Mouse (Mus musculus): ENCODE data around the gene Megf8. TPM values are rescaled to one million over a fixed set of nuclear protein-coding genes. Genes with fewer than 3 reads are reported as not detected.

Megf8 gene
- polyA plus RNA-seq (2015; fragmentation: Nextera tagmentation; extraction: Ambion mirVana): 18.1 and 19.5 TPM in 2 replicates

DNA sequence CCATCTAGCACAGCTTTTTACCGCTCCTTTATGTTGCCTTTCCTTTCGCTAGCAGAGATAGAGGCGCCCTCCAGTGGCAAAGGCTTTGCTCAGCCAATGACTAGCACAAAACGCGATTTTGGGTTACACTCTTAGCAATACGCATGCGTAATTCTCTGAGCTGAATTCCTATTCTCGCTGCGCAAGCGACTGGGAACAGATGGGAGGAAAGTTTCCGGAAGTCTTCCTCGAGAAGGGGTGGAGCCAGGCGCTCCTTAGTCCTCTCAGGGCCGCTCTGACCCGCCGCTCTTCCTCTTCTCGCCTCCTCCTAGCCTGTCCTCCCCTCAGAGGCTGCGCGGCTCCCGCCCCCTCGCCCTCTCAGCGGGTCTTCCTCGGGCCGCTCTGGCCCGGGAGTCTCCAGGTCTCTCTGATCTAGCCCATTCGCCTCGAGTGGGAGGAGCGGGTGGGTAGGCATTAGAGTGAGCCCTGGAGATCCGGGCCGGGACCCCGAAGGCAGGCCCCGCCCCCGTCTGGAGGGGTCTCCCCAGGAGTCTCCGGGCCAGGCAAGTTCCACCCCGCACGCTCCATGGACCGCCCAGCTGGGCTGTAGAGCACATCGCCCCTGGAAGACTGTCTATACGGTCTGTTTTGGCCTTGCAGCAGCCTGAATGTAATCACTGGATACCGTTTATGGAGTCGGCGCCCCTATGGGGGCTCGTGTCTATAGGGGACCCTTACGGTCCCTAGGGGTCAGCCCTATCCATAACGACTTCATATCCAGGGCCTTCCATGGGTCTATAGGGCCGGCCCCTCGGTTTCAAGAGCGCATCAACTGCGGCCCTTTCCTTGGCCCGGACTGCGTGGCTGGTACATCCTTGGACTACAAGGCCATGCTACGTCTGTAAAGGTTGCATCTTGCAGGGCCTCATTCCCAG is at the start of gene Megf8:
Megf8 (plus strand) TSS at position 633 of the 914 bp plus-strand sequence.
- 1% methylated on average over 52 of the region's 52 CpGs for WGBS
- H3K36me3 ChIP-seq: peaks cover 3% of the 10 kb centered on the region; the same call in 1 of the 2 replicates
- no peaks in the 10 kb centered on the region for H3K9me3 ChIP-seq
- H3K4me3 ChIP-seq: peak within 1 kb of the TSS; percentile 74
- H3K4me2 ChIP-seq (replicated peaks): peak within 1 kb of the TSS; percentile 99
- peaks cover 45% of the 10 kb centered on the region for H3K4me1 ChIP-seq
- H3K9ac ChIP-seq: peak within 1 kb of the TSS; percentile 91
- peaks cover 44% of the 10 kb centered on the region for H3K27me3 ChIP-seq
- H3K27ac ChIP-seq: peak within 1 kb of the TSS; percentile 88
- peak; percentile 98 for ATAC-seq (ENCODE audit: low FRiP score, low read depth)

GRCm38 (mm10) chr7:25267301-25267750 is 49.6 kb upstream of the Megf8 start, which contains the start of gene Cic:
Cic (plus strand) TSS chr7:25267704.
- Histone ChIP-seq H3K4me2 (replicated peaks) (peak within 1 kb of the TSS; percentile 74), H3K4me1 (peaks cover 23% of the 10 kb centered on the region), H3K36me3 (peaks cover 17% of the 10 kb centered on the region), H3K4me3 (peak within 1 kb of the TSS; percentile 75), H3K9ac (peak within 1 kb of the TSS; percentile 78), H3K9me3 (no peaks in the 10 kb centered on the region), H3K27me3 (no peaks in the 10 kb centered on the region), H3K27ac (peak within 1 kb of the TSS; percentile 91)
- under 1% methylated on average over 29 of the region's 29 CpGs for WGBS
- peak; percentile 87 for ATAC-seq (ENCODE audit: low FRiP score, low read depth)

- Histone ChIP-seq H3K9me3 (no peaks in the 10 kb centered on the region), H3K36me3 (peaks cover 23% of the 10 kb centered on the region), H3K4me3 (peak overlapping the region; percentile 75), H3K4me2 (replicated peaks) (peak overlapping the region; percentile 74), H3K27me3 (no peaks in the 10 kb centered on the region), H3K4me1 (peaks cover 23% of the 10 kb centered on the region), H3K27ac (peak overlapping the region; percentile 91), H3K9ac (peak overlapping the region; percentile 78)
- peak; percentile 96 for ATAC-seq (ENCODE audit: low FRiP score, low read depth)
- WGBS: 0% methylated on average over 33 of the region's 33 CpGs
Measured at GRCm38 (mm10) chr7:25267751-25268463, 49.1 kb upstream of the Megf8 start.

- under 1% methylated on average over 7 of the region's 7 CpGs for WGBS
- no peaks in the 10 kb centered on the region for H3K27me3 ChIP-seq
- H3K36me3 ChIP-seq: peaks cover 30% of the 10 kb centered on the region
- peak overlapping the region; percentile 74 for H3K4me2 ChIP-seq (replicated peaks)
- ATAC-seq (ENCODE audit: low FRiP score, low read depth): no peak
- peak overlapping the region; percentile 78 for H3K9ac ChIP-seq
- peaks cover 29% of the 10 kb centered on the region for H3K4me1 ChIP-seq
- H3K4me3 ChIP-seq: peak overlapping the region; percentile 75
- H3K27ac ChIP-seq: peak overlapping the region; percentile 72; the same call in 1 of the 2 replicates
- no peaks in the 10 kb centered on the region for H3K9me3 ChIP-seq
Measured at GRCm38 (mm10) chr7:25268588-25268987, 48.4 kb upstream of the Megf8 start.

DNA sequence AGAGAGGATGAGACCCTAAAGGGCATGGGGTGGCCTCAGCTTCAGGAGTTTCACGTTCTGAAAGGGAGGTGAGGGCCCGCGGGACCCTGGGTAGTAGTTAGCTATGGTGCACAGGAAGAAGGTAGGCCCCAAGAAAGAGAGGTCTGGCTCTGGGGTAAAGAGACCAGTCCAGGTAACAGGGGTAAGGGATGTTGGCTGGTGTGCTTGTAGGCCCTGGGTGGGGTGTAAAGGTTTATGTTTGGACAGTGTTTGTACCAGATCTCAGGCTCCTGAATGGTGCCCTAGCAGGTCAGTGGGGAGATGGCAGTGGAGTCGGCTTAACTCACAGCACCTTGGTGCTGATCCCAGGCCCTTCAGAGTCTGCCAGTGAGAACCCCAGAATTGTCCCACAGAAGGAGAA is 47.9 kb upstream of the Megf8 start:
- Histone ChIP-seq H3K4me1 (peaks cover 33% of the 10 kb centered on the region), H3K27ac (peak overlapping the region; percentile 72; the same call in 1 of the 2 replicates), H3K9ac (peak overlapping the region; percentile 78), H3K4me3 (peak overlapping the region; percentile 75), H3K4me2 (replicated peaks) (peak overlapping the region; percentile 74), H3K27me3 (no peaks in the 10 kb centered on the region), H3K36me3 (peaks cover 34% of the 10 kb centered on the region), H3K9me3 (no peaks in the 10 kb centered on the region)
- no peak for ATAC-seq (ENCODE audit: low FRiP score, low read depth)
- 52% methylated on average over 4 of the region's 4 CpGs for WGBS

DNA sequence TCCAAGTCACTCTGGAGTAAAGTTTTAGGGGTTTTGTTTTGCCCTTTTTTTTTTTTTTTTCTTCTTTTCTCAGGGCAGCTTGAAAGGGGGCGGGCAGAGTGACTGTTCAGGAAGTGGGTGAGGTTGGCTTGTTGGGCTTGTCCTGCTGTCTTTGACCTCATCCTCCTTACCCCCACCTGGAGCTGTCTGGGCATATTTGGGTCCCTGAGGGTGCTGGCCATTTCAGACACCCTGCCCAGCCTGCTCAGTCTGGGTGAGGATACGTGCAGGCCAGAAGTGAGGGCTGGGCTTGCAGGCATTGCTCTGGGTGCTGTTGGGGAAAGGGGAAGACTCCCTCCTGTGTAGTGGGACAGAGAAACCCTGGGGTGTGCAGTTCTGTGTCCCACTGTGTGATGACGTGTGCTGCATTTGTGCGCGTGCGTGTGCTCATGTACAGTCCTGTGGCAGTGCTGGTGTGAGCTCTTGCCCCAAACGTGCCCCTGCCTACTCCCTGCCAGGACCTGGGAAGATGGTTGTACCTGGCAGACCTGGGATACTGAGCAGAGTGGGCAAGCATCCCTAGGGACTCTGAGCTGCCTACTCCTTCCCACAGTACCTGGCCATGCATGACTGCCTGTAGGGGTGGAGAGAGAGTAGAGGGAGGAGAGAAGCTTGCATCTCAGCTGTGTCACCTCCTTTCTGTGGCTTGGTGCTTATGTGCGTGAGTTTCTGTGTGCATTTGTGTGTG is 47.3 kb upstream of the Megf8 start:
- Histone ChIP-seq H3K27me3 (no peaks in the 10 kb centered on the region), H3K9ac (peak overlapping the region; percentile 78), H3K4me1 (peaks cover 40% of the 10 kb centered on the region), H3K4me2 (replicated peaks) (peak overlapping the region; percentile 74), H3K4me3 (peak overlapping the region; percentile 75), H3K36me3 (peaks cover 37% of the 10 kb centered on the region), H3K27ac (no peak overlapping the region; the same call in 1 of the 2 replicates), H3K9me3 (no peaks in the 10 kb centered on the region)
- no peak for ATAC-seq (ENCODE audit: low FRiP score, low read depth)
- 88% methylated on average over 8 of the region's 8 CpGs for WGBS

- peak overlapping the region; percentile 13; the same call in 1 of the 2 replicates for H3K9ac ChIP-seq
- no peak overlapping the region for H3K27ac ChIP-seq
- no peaks in the 10 kb centered on the region for H3K9me3 ChIP-seq
- WGBS: 88% methylated on average over 35 of the region's 35 CpGs
- no peak overlapping the region for H3K4me2 ChIP-seq (replicated peaks)
- no peak overlapping the region for H3K4me3 ChIP-seq
- H3K4me1 ChIP-seq: peaks cover 52% of the 10 kb centered on the region
- H3K27me3 ChIP-seq: no peaks in the 10 kb centered on the region
- ATAC-seq (ENCODE audit: low FRiP score, low read depth): no peak
- H3K36me3 ChIP-seq: peaks cover 44% of the 10 kb centered on the region
Measured at GRCm38 (mm10) chr7:25270652-25271633, 46.0 kb upstream of the Megf8 start.

GRCm38 (mm10) chr7:25271651-25272444 is 45.1 kb upstream of the Megf8 start:
- ATAC-seq (ENCODE audit: low FRiP score, low read depth): no peak
- Histone ChIP-seq H3K4me3 (no peak overlapping the region), H3K9ac (no peak overlapping the region), H3K36me3 (peaks cover 44% of the 10 kb centered on the region), H3K9me3 (no peaks in the 10 kb centered on the region), H3K27me3 (no peaks in the 10 kb centered on the region), H3K27ac (no peak overlapping the region), H3K4me2 (replicated peaks) (no peak overlapping the region), H3K4me1 (peaks cover 56% of the 10 kb centered on the region)
- WGBS: 83% methylated on average over 30 of the region's 30 CpGs

- Histone ChIP-seq H3K36me3 (peaks cover 44% of the 10 kb centered on the region), H3K9me3 (no peaks in the 10 kb centered on the region), H3K4me1 (peaks cover 61% of the 10 kb centered on the region), H3K4me2 (replicated peaks) (no peak overlapping the region), H3K27ac (no peak overlapping the region), H3K27me3 (no peaks in the 10 kb centered on the region), H3K4me3 (no peak overlapping the region), H3K9ac (no peak overlapping the region)
- ATAC-seq (ENCODE audit: low FRiP score, low read depth): no peak
- WGBS: 83% methylated on average over 38 of the region's 38 CpGs
Measured at GRCm38 (mm10) chr7:25272445-25273258, 44.3 kb upstream of the Megf8 start.
